1 mouse cellular context compared by ENCODE assay signal in genomic region chr11:101211970-101212369, GRCm38 (mm10).
TF ChIP-seq lines count a peak whose summit lies in the region.

No protein-coding gene starts in this region.

TF ChIP-seq in CH12.LX, 34 proteins besides CTCF, POLR2A, EP300 and RAD21:
- peak; percentile 44 for TF ChIP-seq ZC3H11A (IDR thresholded peaks at IDR 0.05; ENCODE audit: low read depth, low read length)
- no peak for TF ChIP-seq ZNF384 (IDR thresholded peaks at IDR 0.05; ENCODE audit: low read depth, low read length)
- TF ChIP-seq MYC (IDR thresholded peaks at IDR 0.05; ENCODE audit: low read depth, low read length): 0 out of 2 replicates have a peak, but pooled peaks have one; percentile 55
- no peak for TF ChIP-seq JUN (IDR thresholded peaks at IDR 0.05; ENCODE audit: insufficient read depth, low read depth, low read length)
- peak; percentile 92 for TF ChIP-seq SMC3 (IDR thresholded peaks at IDR 0.05; ENCODE audit: low read depth, low read length)
- TF ChIP-seq IRF4 (IDR thresholded peaks at IDR 0.05; ENCODE audit: low read depth, low read length): no peak
- peak; percentile 29; the same call in 1 of the 2 replicates for TF ChIP-seq JUND (conservative IDR thresholded peaks at IDR 0.05; ENCODE audit: low read depth, low read length)
- no peak for TF ChIP-seq CHD2 (IDR thresholded peaks at IDR 0.05; ENCODE audit: low read length)
- TF ChIP-seq UBTF (IDR thresholded peaks at IDR 0.05; ENCODE audit: low read depth, low read length): no peak
- TF ChIP-seq GABPA (IDR thresholded peaks at IDR 0.05; ENCODE audit: insufficient replicate concordance, low read depth, low read length): no peak
- TF ChIP-seq MAFK (IDR thresholded peaks at IDR 0.05; ENCODE audit: insufficient replicate concordance, low read length): no peak
- no peak for TF ChIP-seq E2F4 (IDR thresholded peaks at IDR 0.05; ENCODE audit: insufficient replicate concordance, low read depth, low read length)
- no peak for TF ChIP-seq MAZ (IDR thresholded peaks at IDR 0.05; ENCODE audit: low read depth, low read length)
- TF ChIP-seq TBP (conservative IDR thresholded peaks at IDR 0.05; ENCODE audit: low read depth, low read length): no peak; the same call in 1 of the 2 replicates
